Mouse (Mus musculus): ENCODE data around the gene Cyp1a1.

GRCm38 (mm10) chr9:57652351-57652750 is 35.4 kb upstream of the Cyp1a1 start:
- TF ChIP-seq GATA1 (IDR thresholded peaks at IDR 0.05; ENCODE audit: borderline replicate concordance, low read length) (no peak), FLI1 (IDR thresholded peaks at IDR 0.05; ENCODE audit: low read length) (no peak)

Data from megakaryocyte, embryonic 14.5 days (primary cell).